Mouse (Mus musculus) MEL (cell line): ENCODE measurements around the gene Gpr1. TPM values are rescaled to one million over a fixed set of nuclear protein-coding genes. Genes with fewer than 3 reads are reported as not detected.
"Not testable (repeated sequence)": the region's sequence is repeated elsewhere in the genome, so short reads cannot be mapped to it uniquely, and the experiment has no call there.

Experiments
- DNase-seq: peaks from one replicate; pipeline ENCODE4 v3.0.0; 2011; ENCODE audit warnings: low read depth, low spot score
- H3K27ac ChIP-seq: 2 replicates; pipeline ENCODE4 v1.5.1; 2012; ENCODE audit warnings: low read depth, mild to moderate bottlenecking, control low read depth, low read length, moderate library complexity; ENCODE audit not compliant: control insufficient read depth
- H3K27me3 ChIP-seq, 2 experiments: fragments of 150-350 bp in 1 of 2; sonication (generic) in 1 of 2; 2 replicates each; pipeline ENCODE4 v1.6.1; 2012; ENCODE audit warnings: low read length in 2 of 2, mild to moderate bottlenecking in 2 of 2, improper control_type of control experiment in 1 of 2, moderate library complexity in 1 of 2; ENCODE audit not compliant: insufficient read depth in 2 of 2, control insufficient read depth in 1 of 2
- H3K36me3 ChIP-seq, 2 experiments: 2 replicates each; pipeline ENCODE4 v1.6.1; 2012 to 2014; ENCODE audit warnings: low read length in 2 of 2, improper control_type of control experiment in 1 of 2, inconsistent platforms in 1 of 2, mild to moderate bottlenecking in 1 of 2; ENCODE audit not compliant: insufficient read depth in 2 of 2, control insufficient read depth in 1 of 2
- H3K4me1 ChIP-seq, 2 experiments: fragments of 150-350 bp in 1 of 2; sonication (generic) in 1 of 2; 2 replicates each; pipeline ENCODE4 v1.6.1; 2012; ENCODE audit warnings: low read length in 2 of 2, improper control_type of control experiment in 1 of 2, mild to moderate bottlenecking in 1 of 2; ENCODE audit not compliant: insufficient read depth in 2 of 2, control insufficient read depth in 1 of 2
- H3K4me3 ChIP-seq, 2 experiments: fragments of 150-350 bp in 1 of 2; sonication (generic) in 1 of 2; 2 replicates each; pipeline ENCODE4 v1.5.1; 2012; ENCODE audit warnings: low read depth in 2 of 2, low read length in 2 of 2, mild to moderate bottlenecking in 2 of 2, moderate library complexity in 2 of 2, control low read depth in 1 of 2, improper control_type of control experiment in 1 of 2; ENCODE audit not compliant: control insufficient read depth in 1 of 2, insufficient read depth in 1 of 2
- H3K79me2 ChIP-seq: 2 replicates; pipeline ENCODE4 v1.6.1; 2012; ENCODE audit warnings: mild to moderate bottlenecking, low read length, moderate library complexity; ENCODE audit not compliant: control insufficient read depth, poor library complexity, insufficient read depth
- H3K9ac ChIP-seq: 2 replicates; pipeline ENCODE4 v1.6.1; 2012; ENCODE audit warnings: low read depth, mild to moderate bottlenecking, control low read depth, low read length, moderate library complexity; ENCODE audit not compliant: control insufficient read depth, poor library complexity, severe bottlenecking
- H3K9me3 ChIP-seq: fragments of 150-350 bp; sonication (generic); replicated peaks from 2 replicates; pipeline ENCODE4 v1.6.1; 2012; ENCODE audit warnings: mild to moderate bottlenecking, low read length, improper control_type of control experiment, moderate library complexity; ENCODE audit not compliant: insufficient read depth
- BHLHE40 ChIP-seq: IDR thresholded peaks from 2 replicates; pipeline ENCODE4 v1.6.1; 2012; ENCODE audit warnings: low read depth, mild to moderate bottlenecking, inconsistent platforms, low read length, improper control_type of control experiment, borderline replicate concordance
- CHD1 ChIP-seq: IDR thresholded peaks from 2 replicates; pipeline ENCODE4 v1.6.1; 2012; ENCODE audit warnings: low read depth, mild to moderate bottlenecking, inconsistent platforms, low read length, improper control_type of control experiment
- CTCF ChIP-seq, 3 experiments: IDR thresholded peaks in 2 of 3; conservative IDR thresholded peaks in 1 of 3; 2 replicates each; pipeline ENCODE4 v1.5.1; 2011 to 2012; ENCODE audit warnings: low read length in 3 of 3, low read depth in 2 of 3, mild to moderate bottlenecking in 2 of 3, improper control_type of control experiment in 1 of 3, inconsistent platforms in 1 of 3, mixed read lengths in 1 of 3, moderate library complexity in 1 of 3; ENCODE audit not compliant: control insufficient read depth in 1 of 3, insufficient read depth in 1 of 3, poor library complexity in 1 of 3, severe bottlenecking in 1 of 3
- HCFC1 ChIP-seq: IDR thresholded peaks from 2 replicates; pipeline ENCODE4 v1.6.1; 2012; ENCODE audit warnings: low read depth, mild to moderate bottlenecking, inconsistent platforms, low read length, improper control_type of control experiment, moderate library complexity
- KAT2A ChIP-seq: conservative IDR thresholded peaks from 2 replicates; pipeline ENCODE4 v1.6.1; 2012; ENCODE audit warnings: low read depth, low read length, improper control_type of control experiment, inconsistent platforms
- MAX ChIP-seq: IDR thresholded peaks from 2 replicates; pipeline ENCODE4 v1.6.1; 2011; ENCODE audit warnings: low read length, improper control_type of control experiment
- MEF2A ChIP-seq: IDR thresholded peaks from 2 replicates; pipeline ENCODE4 v1.6.1; 2014; ENCODE audit warnings: low read depth, mild to moderate bottlenecking, inconsistent platforms, low read length, improper control_type of control experiment; ENCODE audit not compliant: poor library complexity, insufficient replicate concordance, severe bottlenecking; ENCODE audit errors: extremely low read depth
- MXI1 ChIP-seq: IDR thresholded peaks from 2 replicates; pipeline ENCODE4 v1.6.1; 2011; ENCODE audit warnings: mild to moderate bottlenecking, low read depth, low read length, improper control_type of control experiment
- MYB ChIP-seq: IDR thresholded peaks from 2 replicates; pipeline ENCODE4 v1.6.1; 2011; ENCODE audit warnings: mild to moderate bottlenecking, low read depth, low read length, improper control_type of control experiment
- NELFE ChIP-seq: IDR thresholded peaks from 2 replicates; pipeline ENCODE4 v1.6.1; 2011; ENCODE audit warnings: low read depth, low read length, improper control_type of control experiment
- NRF1 ChIP-seq: IDR thresholded peaks from 2 replicates; pipeline ENCODE4 v1.6.1; 2014; ENCODE audit warnings: low read depth, mild to moderate bottlenecking, inconsistent platforms, low read length, improper control_type of control experiment, moderate library complexity; ENCODE audit not compliant: poor library complexity, insufficient read depth, severe bottlenecking
- POLR2A ChIP-seq, 2 experiments: IDR thresholded peaks; 2 replicates each; pipeline ENCODE4 v1.6.1; 2011 to 2012; ENCODE audit warnings: low read length in 2 of 2, mild to moderate bottlenecking in 2 of 2, control low read depth in 1 of 2, improper control_type of control experiment in 1 of 2, low read depth in 1 of 2, moderate library complexity in 1 of 2; ENCODE audit not compliant: control insufficient read depth in 1 of 2, insufficient read depth in 1 of 2, poor library complexity in 1 of 2
- POLR2AphosphoS2 ChIP-seq: IDR thresholded peaks from 2 replicates; pipeline ENCODE4 v1.6.1; 2011; ENCODE audit warnings: low read length, improper control_type of control experiment
- POLR2AphosphoS5 ChIP-seq: IDR thresholded peaks from 2 replicates; pipeline ENCODE4 v1.6.1; 2012; ENCODE audit warnings: low read depth, borderline replicate concordance, mild to moderate bottlenecking, inconsistent platforms, low read length, moderate library complexity, mixed read lengths
- TAL1 ChIP-seq: IDR thresholded peaks from 2 replicates; pipeline ENCODE4 v1.6.1; 2012; ENCODE audit warnings: mild to moderate bottlenecking, inconsistent platforms, low read length, moderate library complexity, mixed read lengths
- TBP ChIP-seq: IDR thresholded peaks from 2 replicates; pipeline ENCODE4 v1.8.0; 2011; ENCODE audit warnings: low read depth, low read length, improper control_type of control experiment
- TCF12 ChIP-seq: IDR thresholded peaks from 2 replicates; pipeline ENCODE4 v1.6.1; 2014; ENCODE audit warnings: low read depth, mild to moderate bottlenecking, inconsistent platforms, low read length, improper control_type of control experiment, moderate library complexity
- UBTF ChIP-seq: IDR thresholded peaks from 2 replicates; pipeline ENCODE4 v1.6.1; 2012; ENCODE audit warnings: low read depth, mild to moderate bottlenecking, inconsistent platforms, low read length, improper control_type of control experiment, moderate library complexity, borderline replicate concordance; ENCODE audit not compliant: insufficient read depth
- USF1 ChIP-seq: IDR thresholded peaks from 2 replicates; pipeline ENCODE4 v1.6.1; 2014; ENCODE audit warnings: low read depth, mild to moderate bottlenecking, inconsistent platforms, low read length, improper control_type of control experiment, moderate library complexity
- ZC3H11A ChIP-seq: IDR thresholded peaks from 2 replicates; pipeline ENCODE4 v1.6.1; 2012; ENCODE audit warnings: low read depth, mild to moderate bottlenecking, inconsistent platforms, low read length, improper control_type of control experiment
- ZKSCAN1 ChIP-seq: IDR thresholded peaks from 2 replicates; pipeline ENCODE4 v1.6.1; 2012; ENCODE audit warnings: low read depth, mild to moderate bottlenecking, inconsistent platforms, low read length, improper control_type of control experiment, moderate library complexity
- ZNF384 ChIP-seq: IDR thresholded peaks from 2 replicates; pipeline ENCODE4 v1.6.1; 2012; ENCODE audit warnings: low read depth, mild to moderate bottlenecking, inconsistent platforms, low read length, improper control_type of control experiment
- polyA plus RNA-seq, 2 experiments: library from polyadenylated mRNA; stranded (reverse) in 1 of 2; unstranded in 1 of 2; fragments of >175 nt in 1 of 2; fragments of >200 nt in 1 of 2; gene quantifications; 2 replicates each; pipeline versions ENCODE4 v1.2.1 to v1.2.4; 2012; ENCODE audit warnings: low replicate concordance in 2 of 2, low read depth in 1 of 2; ENCODE audit not compliant: insufficient read length in 2 of 2, insufficient read depth in 1 of 2, missing spikeins in 1 of 2
- total RNA-seq: library from RNA; depleted of rRNA; stranded (reverse); fragments of 300-350 nt; gene quantifications from 2 replicates; pipeline ENCODE4 v1.2.3, GENCODE M21; 2012

The Gpr1 gene
- total and polyA plus RNA-seq, 3 experiments: 0.04 TPM; not detected in 2

- no peaks in the 10 kb centered on the region for H3K79me2 ChIP-seq
- H3K9me3 ChIP-seq: no peaks in the 10 kb centered on the region
- no peak for DNase-seq
- H3K4me3 ChIP-seq: no peak overlapping the region
- H3K4me1 ChIP-seq: no peaks in the 10 kb centered on the region
- H3K27ac ChIP-seq: no peak overlapping the region
- TF ChIP-seq ZNF384 (no peak), POLR2AphosphoS5 (no peak), ZKSCAN1 (no peak), ZC3H11A (no peak), TAL1 (no peak), MYB (no peak), MAX (no peak), NRF1 (no peak), USF1 (no peak), POLR2A (IDR thresholded peaks at IDR 0.05; ENCODE audit: control insufficient read depth in 1 of 2, insufficient read depth in 1 of 2, low read depth in 1 of 2, low read length in 2 of 2, poor library complexity in 1 of 2) (no peak), UBTF (no peak), KAT2A (no peak), MXI1 (no peak), NELFE (no peak), POLR2AphosphoS2 (no peak), CHD1 (no peak)
- TF ChIP-seq, all 39 proteins: peak for 0
- Histone ChIP-seq H3K36me3 (no peaks in the 10 kb centered on the region), H3K27me3 (no peaks in the 10 kb centered on the region), H3K9ac (no peak overlapping the region)
Observed at GRCm38 (mm10) chr1:63190851-63191250, 23.5 kb downstream of the Gpr1 start.

- no peak for DNase-seq
- Histone ChIP-seq H3K79me2 (no peaks in the 10 kb centered on the region), H3K4me1 (no peaks in the 10 kb centered on the region), H3K27me3 (no peaks in the 10 kb centered on the region), H3K27ac (no peak overlapping the region), H3K36me3 (no peaks in the 10 kb centered on the region), H3K9me3 (no peaks in the 10 kb centered on the region), H3K9ac (no peak overlapping the region), H3K4me3 (no peak overlapping the region)
- TF ChIP-seq CTCF (IDR thresholded peaks at IDR 0.05 in 2 of 3, conservative IDR thresholded peaks at IDR 0.05 in 1 of 3; ENCODE audit: control insufficient read depth in 1 of 3, insufficient read depth in 1 of 3, low read depth in 2 of 3, low read length in 3 of 3, poor library complexity in 1 of 3, severe bottlenecking in 1 of 3) (no peak), ZC3H11A (no peak), NELFE (no peak), HCFC1 (no peak), TBP (no peak), BHLHE40 (no peak), MEF2A (no peak), TCF12 (no peak)
Observed at GRCm38 (mm10) chr1:63188536-63188935, 25.8 kb downstream of the Gpr1 start.

GRCm38 (mm10) chr1:63185430-63185829 lies 28.9 kb downstream of the Gpr1 start:
- H3K9me3 ChIP-seq: not testable (repeated sequence)

More at GRCm38 (mm10) chr1:63185430-63185829, 28.9 kb downstream of the Gpr1 start:
- H3K9ac ChIP-seq, H3K36me3 ChIP-seq, H3K4me3 ChIP-seq, DNase-seq, H3K4me1 ChIP-seq, H3K27ac ChIP-seq, H3K27me3 ChIP-seq, H3K79me2 ChIP-seq: not testable (repeated sequence)
